Mouse (Mus musculus) heart, embryonic 10.5 days (tissue): ENCODE data around the gene Coa5. TPM values are rescaled to one million over a fixed set of nuclear protein-coding genes. Genes with fewer than 3 reads are reported as not detected.

Experiments
- DNase-seq: peaks from one replicate; pipeline ENCODE4 v3.0.0-alpha.2; 2017; ENCODE audit warnings: low spot score
- H3K27ac ChIP-seq: fragments of 300-500 bp; sonication (generic); 2 replicates; pipeline ENCODE4 v1.5.1; 2016; ENCODE audit warnings: mild to moderate bottlenecking
- H3K27me3 ChIP-seq: fragments of 300-500 bp; sonication (generic); 2 replicates; pipeline ENCODE4 v1.6.1; 2016; ENCODE audit warnings: mild to moderate bottlenecking; ENCODE audit not compliant: poor library complexity, insufficient read depth, severe bottlenecking
- H3K36me3 ChIP-seq: fragments of 300-500 bp; sonication (generic); 2 replicates; pipeline ENCODE4 v1.6.1; 2016; ENCODE audit warnings: mild to moderate bottlenecking, moderate library complexity
- H3K4me1 ChIP-seq: fragments of 300-500 bp; sonication (generic); 2 replicates; pipeline ENCODE4 v1.6.1; 2016; ENCODE audit warnings: mild to moderate bottlenecking
- H3K4me3 ChIP-seq: fragments of 300-500 bp; sonication (generic); 2 replicates; pipeline ENCODE4 v1.5.1; 2016; ENCODE audit warnings: mild to moderate bottlenecking, moderate library complexity
- H3K9me3 ChIP-seq: fragments of 300-500 bp; sonication (generic); 2 replicates; pipeline ENCODE4 v1.6.1; 2016; ENCODE audit warnings: mild to moderate bottlenecking, moderate library complexity
- WGBS: fragments of 180-500 bp; shearing (Covaris S2); methylation state at CpG from one replicate; pipeline ENCODE4 v1.1.7; 2016; 5-methylcytosine and 5-hydroxymethylcytosine counted together
- polyA plus RNA-seq: library from polyadenylated mRNA; unstranded; fragments of >200 nt; fragmentation: Nextera tagmentation; extraction: Ambion mirVana; gene quantifications from 2 replicates; pipeline ENCODE4 v1.2.1, GENCODE M21; 2016

The Coa5 gene
- polyA plus RNA-seq: 71.4 and 96.5 TPM in 2 replicates

DNA sequence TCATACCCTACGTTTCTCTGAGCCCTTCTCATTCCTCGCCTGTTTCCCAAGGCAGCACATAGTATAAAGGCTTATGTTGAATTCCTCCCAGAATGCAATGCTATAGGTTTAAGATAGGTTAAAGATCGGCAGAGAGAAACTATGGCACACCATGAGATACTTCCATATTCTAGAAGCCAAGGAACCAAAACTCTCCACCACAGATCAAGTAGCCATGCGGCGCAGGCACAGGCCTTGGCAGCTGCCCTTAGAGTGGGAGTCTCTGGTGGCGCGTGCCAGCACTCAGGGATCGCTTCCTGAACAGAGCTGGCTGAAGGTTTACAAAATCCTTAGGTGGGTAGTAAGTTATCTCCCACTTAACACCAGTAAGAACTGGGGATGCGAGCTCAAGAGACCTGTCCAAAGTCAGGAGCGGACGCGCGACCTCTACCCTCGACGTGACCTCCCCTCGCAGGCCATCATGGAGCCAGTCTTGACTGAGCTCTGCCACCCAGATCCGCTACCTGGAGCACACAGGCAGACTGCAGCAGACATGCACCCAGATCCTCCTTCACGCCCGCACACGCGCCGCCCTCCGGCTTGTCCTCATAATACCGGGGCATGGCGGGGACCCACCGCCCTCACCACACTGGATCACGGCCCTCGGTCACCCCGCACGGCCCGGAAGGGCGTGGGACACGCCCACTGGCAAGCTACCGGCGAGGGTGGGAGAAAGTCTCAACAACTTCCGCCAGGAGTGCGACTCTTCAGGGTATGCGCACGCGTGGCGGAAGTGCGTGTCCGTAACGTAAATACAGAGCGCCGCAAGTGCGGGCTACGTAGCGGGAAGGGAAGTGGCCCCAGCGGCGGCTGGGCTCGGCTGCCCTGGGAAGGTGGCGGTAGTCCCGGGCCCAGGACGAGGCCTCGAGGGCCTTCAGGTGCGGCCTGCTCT lies at the start of gene Coa5, which contains the start of gene Unc50:
Gene Coa5 (minus strand): TSS at position 738 of the 931 bp plus-strand sequence.
Gene Unc50 (plus strand): TSS at position 774 of the 931 bp plus-strand sequence.
- Histone ChIP-seq H3K27ac (peak within 1 kb of the TSS; percentile 94), H3K27me3 (no peaks in the 10 kb centered on the region), H3K4me3 (peak within 1 kb of the TSS; percentile 95), H3K4me1 (peaks cover 15% of the 10 kb centered on the region), H3K9me3 (no peaks in the 10 kb centered on the region), H3K36me3 (peaks cover 59% of the 10 kb centered on the region)
- 3% methylated on average over 57 of the region's 57 CpGs for WGBS
- peak; percentile 98 for DNase-seq

DNA sequence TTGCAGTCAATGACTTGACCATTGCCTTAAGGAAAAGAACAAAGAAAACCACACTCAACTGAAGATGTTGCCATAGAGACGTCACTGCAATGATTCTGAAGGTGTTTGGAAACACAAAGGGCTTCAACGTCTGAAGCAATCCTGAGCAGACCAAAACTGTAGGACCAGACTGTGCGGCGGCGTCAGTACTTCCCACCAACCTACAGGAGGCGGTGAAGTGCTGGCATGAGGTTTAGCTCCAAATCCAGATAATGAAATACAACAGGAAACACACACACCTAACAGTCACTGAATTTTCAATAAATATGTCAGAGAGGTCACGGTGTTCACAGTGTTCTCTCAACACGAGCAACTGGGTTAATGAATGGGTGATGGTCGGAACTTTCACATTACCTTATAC lies 49.2 kb upstream of the Coa5 start:
- no peak for DNase-seq
- WGBS: 73% methylated on average over 9 of the region's 9 CpGs
- Histone ChIP-seq H3K4me3 (no peak overlapping the region), H3K4me1 (0 out of 2 replicates have a peak, but pooled peaks cover 6% of the 10 kb centered on the region), H3K27me3 (no peaks in the 10 kb centered on the region), H3K36me3 (no peaks in the 10 kb centered on the region), H3K9me3 (no peaks in the 10 kb centered on the region), H3K27ac (no peak overlapping the region)

- Histone ChIP-seq H3K9me3 (no peaks in the 10 kb centered on the region), H3K27me3 (no peaks in the 10 kb centered on the region), H3K4me3 (no peak overlapping the region), H3K36me3 (no peaks in the 10 kb centered on the region), H3K27ac (0 out of 2 replicates have a peak overlapping the region, but pooled peaks have one; percentile 19), H3K4me1 (0 out of 2 replicates have a peak, but pooled peaks cover 6% of the 10 kb centered on the region)
- WGBS: 46% methylated on average over 7 of the region's 7 CpGs
- DNase-seq: no peak
These were observed 48.5 kb upstream of the Coa5 start for GRCm38 (mm10) chr1:37478416-37478815.

- 63% methylated on average over 5 of the region's 5 CpGs for WGBS
- DNase-seq: no peak
- Histone ChIP-seq H3K4me3 (no peak overlapping the region), H3K27me3 (no peaks in the 10 kb centered on the region), H3K36me3 (no peaks in the 10 kb centered on the region), H3K27ac (0 out of 2 replicates have a peak overlapping the region, but pooled peaks have one; percentile 19), H3K4me1 (0 out of 2 replicates have a peak, but pooled peaks cover 6% of the 10 kb centered on the region), H3K9me3 (no peaks in the 10 kb centered on the region)
These were observed 48.0 kb upstream of the Coa5 start for GRCm38 (mm10) chr1:37477928-37478327.

- Histone ChIP-seq H3K27ac (no peak overlapping the region), H3K4me3 (no peak overlapping the region), H3K4me1 (0 out of 2 replicates have a peak, but pooled peaks cover 6% of the 10 kb centered on the region), H3K27me3 (no peaks in the 10 kb centered on the region), H3K9me3 (no peaks in the 10 kb centered on the region), H3K36me3 (no peaks in the 10 kb centered on the region)
- no peak for DNase-seq
- 88% methylated on average over 5 of the region's 5 CpGs for WGBS
These were observed 47.3 kb upstream of the Coa5 start for GRCm38 (mm10) chr1:37477250-37477649.

DNA sequence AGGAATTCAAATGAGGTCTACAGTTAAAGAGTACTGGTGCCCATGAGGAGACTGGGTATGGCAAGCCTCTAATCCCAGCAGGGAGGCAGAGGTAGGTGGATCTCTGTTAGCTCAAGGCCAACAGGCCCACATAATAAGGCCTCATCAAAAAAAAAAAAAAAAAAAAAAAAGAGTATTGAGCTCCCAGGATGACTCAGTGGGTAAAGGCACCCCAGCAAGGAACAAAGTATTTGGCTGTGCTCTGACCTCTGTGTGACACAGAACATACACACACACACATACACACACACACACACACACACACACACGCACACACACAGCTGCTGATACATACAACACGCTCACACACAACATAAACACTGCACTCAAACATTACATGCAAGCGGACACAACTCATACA lies 45.4 kb upstream of the Coa5 start:
- Histone ChIP-seq H3K9me3 (no peaks in the 10 kb centered on the region), H3K4me3 (no peak overlapping the region), H3K36me3 (no peaks in the 10 kb centered on the region), H3K27ac (no peak overlapping the region), H3K4me1 (0 out of 2 replicates have a peak, but pooled peaks cover 6% of the 10 kb centered on the region), H3K27me3 (no peaks in the 10 kb centered on the region)
- no peak for DNase-seq
- WGBS: 96% methylated on average over 3 of the region's 3 CpGs

DNA sequence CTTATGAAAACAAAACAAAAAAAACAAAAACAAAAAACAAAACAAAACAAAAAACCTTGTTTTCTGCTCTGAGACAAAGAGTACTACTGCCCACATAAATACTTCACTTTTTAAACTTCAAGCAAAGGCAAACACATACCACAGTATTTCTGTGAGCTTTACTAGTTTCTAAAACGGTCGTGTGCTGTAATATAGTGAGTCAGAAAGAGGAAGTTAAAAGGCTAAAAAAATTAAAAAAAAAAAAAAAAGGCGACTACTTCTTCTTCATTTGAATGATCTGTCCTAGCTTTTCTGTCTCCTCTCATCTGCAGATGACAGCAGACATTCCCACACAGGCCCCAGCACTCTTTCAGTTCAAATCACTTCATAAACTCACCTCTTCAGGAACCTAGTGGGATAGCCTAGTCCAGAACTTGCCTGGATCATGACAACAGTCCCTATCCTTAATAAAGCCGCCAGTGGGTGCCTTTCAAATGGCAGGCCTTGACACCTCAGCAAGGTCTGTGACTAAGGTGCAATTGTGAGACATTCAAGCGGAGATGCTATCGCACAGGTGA lies 44.8 kb upstream of the Coa5 start:
- DNase-seq: no peak
- Histone ChIP-seq H3K27me3 (no peaks in the 10 kb centered on the region), H3K9me3 (no peaks in the 10 kb centered on the region), H3K4me3 (no peak overlapping the region), H3K27ac (no peak overlapping the region), H3K4me1 (0 out of 2 replicates have a peak, but pooled peaks cover 6% of the 10 kb centered on the region), H3K36me3 (no peaks in the 10 kb centered on the region)
- 83% methylated on average over 6 of the region's 6 CpGs for WGBS

DNA sequence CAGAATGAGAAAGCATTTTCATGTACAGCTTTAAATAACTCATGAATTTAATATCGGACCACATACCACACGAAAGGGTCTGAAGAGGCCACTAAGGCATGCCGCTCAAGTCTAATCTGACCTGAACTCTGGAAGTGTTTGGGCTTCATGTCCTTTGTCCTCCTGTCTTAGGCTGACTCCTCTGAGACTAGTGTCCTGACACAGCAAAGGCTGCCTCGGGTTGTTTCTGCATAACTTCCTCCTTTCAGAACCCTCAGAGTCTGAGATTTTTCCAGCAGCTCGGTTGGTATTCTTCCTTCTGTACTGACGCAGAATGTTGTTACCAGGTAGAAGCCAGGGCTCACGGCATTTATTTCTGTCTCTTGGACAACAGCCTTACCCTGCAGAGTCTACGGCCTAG lies 44.1 kb upstream of the Coa5 start:
- H3K9me3 ChIP-seq: no peaks in the 10 kb centered on the region
- 0 out of 2 replicates have a peak, but pooled peaks cover 6% of the 10 kb centered on the region for H3K4me1 ChIP-seq
- no peak overlapping the region for H3K4me3 ChIP-seq
- no peak for DNase-seq
- no peaks in the 10 kb centered on the region for H3K27me3 ChIP-seq
- WGBS: 62% methylated on average over 8 of the region's 8 CpGs
- no peak overlapping the region for H3K27ac ChIP-seq
- no peaks in the 10 kb centered on the region for H3K36me3 ChIP-seq

GRCm38 (mm10) chr1:37473251-37473650 lies 43.3 kb upstream of the Coa5 start:
- no peaks in the 10 kb centered on the region for H3K27me3 ChIP-seq
- DNase-seq: no peak
- H3K4me1 ChIP-seq: 0 out of 2 replicates have a peak, but pooled peaks cover 4% of the 10 kb centered on the region
- H3K27ac ChIP-seq: no peak overlapping the region
- H3K4me3 ChIP-seq: no peak overlapping the region
- H3K36me3 ChIP-seq: no peaks in the 10 kb centered on the region
- WGBS: 81% methylated on average over 10 of the region's 10 CpGs
- no peaks in the 10 kb centered on the region for H3K9me3 ChIP-seq

DNA sequence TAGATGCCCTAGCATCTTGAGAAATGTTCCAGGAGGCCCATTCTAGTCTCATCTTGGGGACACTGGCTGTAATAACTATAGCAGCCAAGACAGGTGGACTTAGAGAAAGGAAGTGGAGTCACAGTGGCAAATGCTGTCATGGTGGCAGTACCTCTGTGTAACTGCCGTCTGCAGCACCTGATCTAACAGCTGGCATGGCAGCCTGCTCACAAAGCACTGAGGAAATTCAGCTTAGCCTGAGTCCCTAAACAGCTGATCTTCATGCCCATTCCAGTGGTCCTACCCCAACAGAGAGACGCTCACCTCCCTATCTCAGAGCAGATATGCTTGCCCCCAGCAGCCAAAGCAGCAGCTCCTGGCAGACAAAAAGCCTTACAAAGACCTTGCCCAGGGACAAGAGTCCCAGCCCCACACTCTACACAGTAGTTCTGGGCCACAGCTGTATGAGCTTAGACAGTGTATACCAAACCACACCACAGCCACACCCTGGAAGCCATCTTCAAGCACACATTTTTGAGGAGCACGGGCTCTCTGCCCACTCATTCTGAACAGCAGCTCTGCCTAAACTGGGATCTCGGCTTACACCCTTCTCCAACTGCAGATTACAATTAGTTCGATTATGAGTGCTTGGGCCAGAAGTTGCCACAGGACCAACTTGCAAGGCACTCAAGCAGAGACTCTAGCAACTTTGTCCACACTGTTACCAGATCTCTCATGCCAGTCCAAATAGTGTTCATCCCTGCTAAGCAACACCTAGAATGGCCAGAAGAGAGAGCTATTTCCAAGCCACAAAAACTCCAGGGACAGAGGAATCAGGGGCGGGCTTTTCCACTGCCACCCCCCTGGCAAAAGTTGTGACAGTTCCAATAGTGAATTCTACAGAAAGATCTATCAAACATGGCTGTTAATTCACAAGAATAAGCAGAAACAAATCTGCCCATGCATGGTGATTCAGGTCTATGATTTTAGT lies 41.6 kb upstream of the Coa5 start:
- Histone ChIP-seq H3K27me3 (no peaks in the 10 kb centered on the region), H3K4me3 (no peak overlapping the region), H3K27ac (no peak overlapping the region), H3K4me1 (no peaks in the 10 kb centered on the region), H3K36me3 (no peaks in the 10 kb centered on the region), H3K9me3 (no peaks in the 10 kb centered on the region)
- 68% methylated on average over 6 of the region's 6 CpGs for WGBS
- DNase-seq: no peak

DNA sequence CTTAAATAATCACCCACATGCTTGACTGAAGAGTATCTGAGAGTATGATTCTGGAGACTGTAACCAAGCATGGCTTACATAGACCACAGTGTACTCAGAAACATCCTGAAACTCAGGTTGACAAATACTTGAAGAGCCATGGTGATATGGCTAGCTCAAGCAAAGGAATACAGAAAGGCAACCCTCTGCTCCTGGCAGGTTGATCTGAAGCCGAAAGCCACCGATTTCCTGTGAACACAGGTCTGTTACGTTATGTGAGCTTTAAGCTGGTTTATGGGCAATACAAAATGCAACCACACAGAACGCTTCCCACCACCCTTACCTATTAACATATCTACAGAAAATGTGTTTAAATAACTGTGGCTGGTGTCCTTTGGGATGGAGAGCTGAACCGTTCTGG lies 39.1 kb upstream of the Coa5 start:
- no peak for DNase-seq
- Histone ChIP-seq H3K27ac (no peak overlapping the region), H3K4me1 (no peaks in the 10 kb centered on the region), H3K4me3 (no peak overlapping the region), H3K36me3 (no peaks in the 10 kb centered on the region), H3K9me3 (no peaks in the 10 kb centered on the region), H3K27me3 (no peaks in the 10 kb centered on the region)
- 85% methylated on average over 5 of the region's 5 CpGs for WGBS

- Histone ChIP-seq H3K27me3 (no peaks in the 10 kb centered on the region), H3K4me3 (no peak overlapping the region), H3K36me3 (no peaks in the 10 kb centered on the region), H3K4me1 (no peaks in the 10 kb centered on the region), H3K9me3 (no peaks in the 10 kb centered on the region), H3K27ac (no peak overlapping the region)
- WGBS: 72% methylated on average over 4 of the region's 4 CpGs
- DNase-seq: no peak
These were observed 37.9 kb upstream of the Coa5 start for GRCm38 (mm10) chr1:37467806-37468205.
